Mouse (Mus musculus) C2C12 (cell line): ENCODE data around the gene Irs3.

ENCODE experiments used
- CEBPB ChIP-seq: IDR thresholded peaks from one replicate; pipeline ENCODE4 v1.6.1; 2011; ENCODE audit warnings: low read depth, mild to moderate bottlenecking, control low read depth, moderate library complexity
- CTCF ChIP-seq: IDR thresholded peaks from one replicate; pipeline ENCODE4 v1.5.1; 2011; ENCODE audit not compliant: control insufficient read depth, insufficient read depth, insufficient read length
- FOSL1 ChIP-seq: IDR thresholded peaks from one replicate; pipeline ENCODE4 v1.8.0; 2011; ENCODE audit warnings: mild to moderate bottlenecking, low read length; ENCODE audit not compliant: poor library complexity, insufficient read depth, severe bottlenecking
- MAX ChIP-seq: IDR thresholded peaks from one replicate; pipeline ENCODE4 v1.6.1; 2011; ENCODE audit warnings: mild to moderate bottlenecking, control low read depth
- MYOD1 ChIP-seq: IDR thresholded peaks from one replicate; pipeline ENCODE4 v1.6.1; 2011; ENCODE audit warnings: low read depth; ENCODE audit not compliant: control insufficient read depth, insufficient read length
- MYOG ChIP-seq: IDR thresholded peaks from one replicate; pipeline ENCODE4 v1.6.1; 2011; ENCODE audit not compliant: control insufficient read depth, insufficient read length; ENCODE audit errors: extremely low read depth
- USF1 ChIP-seq: IDR thresholded peaks from one replicate; pipeline ENCODE4 v1.6.1; 2011; ENCODE audit warnings: low read depth, mild to moderate bottlenecking, control low read depth, moderate library complexity

GRCm38 (mm10) chr5:137690531-137690930, 45.0 kb upstream of the Irs3 start:
- no peak for TF ChIP-seq CTCF
- no peak for TF ChIP-seq MAX
- TF ChIP-seq MYOD1, result no peak
- no peak for TF ChIP-seq MYOG
- no peak for TF ChIP-seq USF1
- TF ChIP-seq FOSL1, result no peak
- TF ChIP-seq CEBPB, result no peak
